Mouse (Mus musculus): ENCODE measurements around the gene Agpat1.

Gene Agpat1

DNA sequence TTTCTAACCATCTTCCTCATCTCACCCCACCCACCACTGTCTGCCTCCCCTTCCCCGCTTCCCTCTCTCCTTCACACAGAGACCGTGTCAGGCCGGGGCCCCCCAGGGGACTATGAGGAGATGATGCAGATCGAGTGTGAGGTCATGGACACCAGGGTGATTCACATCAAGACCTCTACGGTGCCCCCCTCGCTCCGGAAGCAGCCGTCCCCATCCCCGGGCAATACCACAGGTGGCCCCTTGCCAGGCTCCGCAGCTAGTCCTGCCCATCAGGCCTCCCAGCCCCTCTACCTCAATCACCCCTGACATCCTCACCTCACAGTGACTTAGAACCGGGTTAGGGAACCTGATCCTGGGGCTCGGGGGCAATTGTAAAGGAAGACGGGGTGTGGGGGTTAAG is 50.3 kb downstream of the Agpat1 start:
- DNase-seq (ENCODE audit: low spot score in 2 of 2): no peak

DNA sequence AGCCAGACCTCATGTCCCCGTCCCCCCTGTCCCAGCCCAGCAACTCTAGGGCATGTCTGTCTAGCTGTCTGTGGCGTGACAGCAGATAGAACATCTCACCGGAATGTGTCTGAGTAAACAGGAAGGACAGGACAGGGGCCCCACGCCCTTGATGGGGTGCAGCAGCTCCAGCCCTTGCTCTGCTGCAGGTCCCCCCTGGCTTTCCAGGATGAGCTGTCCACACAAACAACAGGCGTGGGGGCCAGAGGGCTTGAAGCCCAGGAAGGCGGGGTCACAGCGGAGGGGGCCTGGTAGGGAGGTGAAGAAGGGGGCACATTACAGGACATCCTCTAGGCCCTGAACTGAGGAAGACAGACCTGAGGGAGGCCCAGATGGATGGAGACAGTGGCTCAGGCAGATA is 51.1 kb downstream of the Agpat1 start:
- DNase-seq (ENCODE audit: low spot score in 2 of 2): no peak

DNA sequence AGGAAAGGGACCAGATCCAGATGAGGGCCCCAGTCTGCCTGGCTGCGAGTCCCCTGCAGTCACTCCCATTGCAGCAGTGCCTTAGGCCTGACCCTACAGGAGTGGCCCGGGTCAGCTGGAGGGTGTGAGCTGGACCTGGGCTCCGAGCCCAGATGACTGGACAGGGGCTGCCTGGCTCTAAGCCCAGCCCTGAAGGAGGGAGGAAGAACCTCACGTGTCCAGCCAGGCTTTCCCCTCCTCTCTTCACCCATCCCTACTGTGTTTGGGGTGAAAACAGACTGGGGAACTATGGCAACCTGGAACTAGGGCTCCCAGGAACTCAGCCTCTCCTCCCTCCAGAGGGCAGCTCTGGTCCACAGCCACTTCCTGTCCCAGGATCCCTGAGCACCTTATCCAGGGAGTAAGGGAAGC is 51.5 kb downstream of the Agpat1 start:
- DNase-seq (ENCODE audit: low spot score in 2 of 2): no peak

DNA sequence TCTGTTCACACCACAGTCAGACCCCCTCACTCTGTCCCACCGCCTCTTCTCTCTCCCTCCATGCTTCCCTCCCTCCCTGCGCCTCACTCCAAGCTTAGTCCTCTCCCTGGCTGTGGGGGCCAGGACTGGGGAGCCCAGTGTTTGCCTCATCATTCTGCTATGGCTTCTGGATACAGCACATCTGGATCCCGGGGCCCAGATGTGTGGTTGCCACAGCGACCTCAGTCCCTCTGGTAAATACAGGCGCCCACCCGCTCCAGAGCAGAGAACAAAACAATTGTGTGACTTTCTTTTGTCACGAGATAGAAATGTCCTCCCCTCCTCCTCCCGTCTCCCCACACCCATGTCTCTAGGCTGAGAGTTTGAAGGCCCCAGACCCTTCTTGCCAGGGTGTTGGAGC is 52.6 kb downstream of the Agpat1 start:
- DNase-seq (ENCODE audit: low spot score in 2 of 2): no peak

DNA sequence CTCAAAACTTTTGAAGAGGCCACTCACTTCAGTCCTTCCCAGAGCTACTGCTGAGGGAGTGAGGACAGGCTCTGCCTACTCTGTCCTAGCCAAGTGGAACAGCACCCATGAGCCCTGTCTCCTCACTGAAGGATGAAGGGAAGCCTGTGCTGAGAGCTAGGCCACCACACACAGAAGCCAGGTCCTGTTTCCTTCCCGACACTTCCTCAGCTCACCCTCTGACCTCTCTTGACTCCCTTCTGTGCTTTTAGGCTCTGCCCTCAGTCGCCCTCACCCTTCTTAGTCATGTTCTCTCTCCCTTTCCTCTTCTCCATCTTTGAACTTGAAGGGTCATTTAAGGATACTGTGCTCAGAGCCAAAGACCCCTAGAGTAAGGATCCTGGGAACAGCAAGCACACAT is 53.2 kb downstream of the Agpat1 start:
- no peak for DNase-seq (ENCODE audit: low spot score in 2 of 2)

DNA sequence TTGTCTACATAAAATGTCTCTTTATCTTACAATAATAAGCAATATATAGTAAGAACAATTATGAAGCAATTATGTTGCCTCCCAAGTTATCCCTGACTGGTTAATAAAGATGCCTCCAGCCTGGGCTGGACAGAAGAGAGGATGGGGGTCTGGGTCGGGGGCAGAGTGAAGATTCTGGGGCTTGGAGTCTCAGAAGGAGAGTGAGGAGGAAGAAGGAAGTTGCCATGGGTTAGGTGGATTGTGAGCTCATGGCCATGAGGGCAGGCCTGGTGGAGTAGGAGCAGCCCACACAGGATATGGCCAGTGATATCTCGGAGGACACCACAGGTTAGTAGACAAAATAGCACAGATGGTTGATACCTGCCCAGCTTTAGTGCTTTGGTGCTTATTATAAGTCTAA is 54.1 kb downstream of the Agpat1 start:
- no peak for DNase-seq (ENCODE audit: low spot score in 2 of 2)

DNA sequence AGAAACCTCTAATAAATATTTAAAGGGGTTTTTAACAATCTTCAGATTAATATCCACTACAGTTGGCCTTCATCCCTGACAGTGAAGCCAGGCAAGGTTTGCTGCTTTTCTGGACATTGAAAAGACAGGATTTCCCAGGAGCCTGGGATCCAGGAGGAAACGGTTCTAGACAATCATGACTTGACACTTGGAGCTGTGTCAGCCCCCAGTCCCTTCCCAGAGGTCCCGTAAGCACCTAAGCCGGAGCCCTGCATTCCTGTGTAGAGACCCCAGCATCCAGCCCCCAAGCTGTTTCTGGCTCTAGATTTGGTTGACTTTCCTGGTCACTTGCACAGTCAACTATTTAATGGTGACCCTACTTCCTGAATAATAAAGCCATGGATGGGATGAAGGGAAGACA is 54.5 kb downstream of the Agpat1 start:
- no peak for DNase-seq (ENCODE audit: low spot score in 2 of 2)

DNA sequence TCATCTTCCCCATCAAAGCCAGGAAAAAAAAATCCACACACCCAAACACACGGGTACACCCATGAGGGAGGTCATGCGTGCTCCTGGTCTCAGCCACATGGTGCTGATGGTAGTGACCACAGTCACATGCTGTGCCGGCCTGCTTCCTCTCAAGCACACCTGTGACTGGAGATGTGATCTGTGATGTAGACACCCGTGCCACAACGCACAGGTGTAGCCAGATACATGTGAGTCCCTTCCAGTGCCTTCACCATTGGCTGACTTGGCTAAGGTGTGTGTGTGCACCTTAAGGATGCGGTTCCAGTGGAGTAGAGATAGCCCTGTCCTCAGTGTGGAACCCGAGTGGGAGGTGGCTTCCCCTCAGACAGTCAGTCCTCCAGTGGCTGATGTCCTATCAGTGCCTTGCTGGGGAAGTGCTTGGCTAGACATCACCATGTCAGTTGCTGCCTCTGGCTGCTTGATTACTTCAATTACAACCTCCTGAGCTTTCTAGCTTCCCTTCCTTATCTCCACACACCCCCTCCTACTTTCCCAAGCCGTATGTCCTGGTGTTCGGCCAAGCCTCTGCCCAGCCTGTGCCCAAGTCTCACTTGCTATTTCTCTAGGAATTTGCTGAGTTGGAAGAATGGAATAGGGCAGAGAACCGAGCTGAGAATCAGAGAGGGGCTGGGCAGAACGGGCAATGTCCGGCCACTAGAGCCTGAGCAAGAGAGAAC is 55.3 kb downstream of the Agpat1 start:
- DNase-seq (ENCODE audit: low spot score in 2 of 2): no peak

DNA sequence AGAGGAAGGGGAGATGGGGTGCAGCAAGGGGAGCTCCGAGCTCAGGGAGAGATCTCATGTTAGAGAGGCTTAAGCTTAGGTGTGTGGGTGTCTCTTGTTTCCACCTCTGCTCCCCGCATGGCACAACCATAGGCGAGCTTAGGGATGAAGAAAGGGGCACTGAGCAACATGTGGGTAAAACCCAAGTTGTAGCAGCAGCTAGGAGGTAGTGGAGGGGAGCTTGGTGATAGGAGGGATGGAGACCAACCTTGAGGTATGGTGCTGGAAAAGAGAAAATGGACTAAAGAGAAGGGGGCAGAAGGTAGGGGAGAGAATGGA is 55.8 kb downstream of the Agpat1 start:
- DNase-seq (ENCODE audit: low spot score in 2 of 2): no peak

DNA sequence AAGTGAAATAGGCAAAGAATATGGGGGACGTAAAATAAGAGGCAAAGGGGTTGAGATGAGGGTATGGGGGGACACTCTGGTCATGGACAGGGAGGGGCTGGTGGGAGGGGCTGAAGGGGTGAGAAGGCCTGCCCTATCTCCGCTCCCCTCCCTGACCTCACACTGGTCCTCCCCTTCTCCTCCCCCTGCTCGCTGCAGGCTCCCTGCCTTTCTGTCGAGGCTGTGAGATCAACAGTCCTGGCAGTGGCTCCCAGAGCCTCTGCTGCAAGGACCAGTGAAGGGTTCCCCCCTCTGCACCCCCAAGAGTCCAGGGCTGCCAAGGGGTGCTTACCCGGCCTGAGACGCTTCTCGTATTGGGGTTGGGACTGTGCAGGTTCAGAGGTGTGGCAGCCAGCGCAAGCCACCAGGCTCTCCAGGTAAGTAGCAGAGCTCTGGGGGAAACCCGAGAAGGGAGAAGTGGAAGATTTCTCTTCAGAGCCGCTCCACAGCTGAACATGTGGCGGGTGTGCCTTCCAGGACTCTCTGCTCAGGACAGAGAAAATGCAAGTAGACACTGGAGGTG is 56.3 kb downstream of the Agpat1 start:
- no peak for DNase-seq (ENCODE audit: low spot score in 2 of 2)

DNA sequence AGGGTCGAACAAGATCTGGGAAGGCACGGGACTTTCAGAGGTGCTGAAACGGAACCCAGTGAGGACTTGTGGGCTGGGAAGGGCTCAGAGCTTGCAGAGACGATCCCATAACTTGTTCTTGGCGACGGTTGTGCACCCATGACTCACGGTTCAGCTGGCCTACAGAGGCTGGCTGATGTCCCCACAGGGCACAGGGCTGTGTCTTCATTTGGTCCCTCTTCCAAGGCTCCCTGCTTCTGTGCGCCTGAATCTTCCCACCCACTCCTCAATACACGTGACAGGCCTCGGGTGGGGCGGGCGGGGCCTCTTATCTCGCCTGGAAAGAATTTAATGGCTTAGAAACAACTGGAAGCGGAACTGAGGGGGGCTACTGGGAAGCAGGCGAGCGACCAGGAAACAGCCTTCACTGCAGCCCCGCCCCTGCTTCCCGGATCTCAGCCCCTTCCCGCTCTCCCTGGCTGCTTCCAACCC is 57.1 kb downstream of the Agpat1 start:
- DNase-seq (ENCODE audit: low spot score in 2 of 2): no peak

DNA sequence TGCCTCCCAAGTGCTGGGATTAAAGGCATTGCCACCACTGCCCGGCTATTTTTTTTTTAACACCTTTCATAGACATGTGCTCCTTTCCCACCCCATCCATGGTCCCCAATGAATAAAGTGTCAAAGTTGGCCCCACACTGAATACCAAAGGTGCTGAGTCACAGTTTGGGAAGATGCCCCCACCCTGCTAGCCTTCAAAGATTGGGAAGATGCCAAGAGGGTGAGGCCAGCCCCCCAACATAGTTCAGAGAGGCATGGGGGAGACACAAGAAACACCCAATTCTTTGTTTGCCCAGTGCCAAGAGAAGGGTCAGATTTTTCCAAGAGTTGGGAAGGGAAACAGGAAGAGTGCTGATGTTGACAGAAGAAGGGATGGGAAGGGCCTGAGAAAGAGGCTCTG is 58.4 kb downstream of the Agpat1 start:
- no peak for DNase-seq (ENCODE audit: low spot score in 2 of 2)

DNA sequence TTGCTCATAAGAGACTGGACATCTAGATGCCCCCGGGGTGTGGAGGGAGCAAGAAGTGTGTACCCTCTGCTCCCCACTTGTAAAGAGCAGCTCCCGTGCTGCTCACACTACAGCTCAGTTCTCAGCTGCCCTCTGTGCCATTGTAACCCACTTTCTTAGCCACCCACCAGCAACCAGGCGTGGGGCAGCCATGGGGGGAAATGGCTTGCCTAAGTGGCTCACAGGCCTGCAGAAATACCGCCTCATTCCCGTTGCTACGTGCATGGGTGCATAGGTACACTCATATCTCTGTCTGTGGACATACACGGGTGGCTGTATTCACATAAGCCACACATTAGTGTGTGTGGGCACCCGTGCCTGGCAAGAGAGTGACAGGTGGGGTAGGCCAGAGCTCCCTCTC is 58.9 kb downstream of the Agpat1 start:
- no peak for DNase-seq (ENCODE audit: low spot score in 2 of 2)

Data from natural killer cell, adult 2 months (primary cell).